Mouse (Mus musculus) embryonic facial prominence, embryonic 12.5 days (tissue): ENCODE results near the gene Hfe. TPM values are rescaled to one million over a fixed set of nuclear protein-coding genes. Genes with fewer than 3 reads are reported as not detected.
"Not testable (repeated sequence)": the region's sequence is repeated elsewhere in the genome, so short reads cannot be mapped to it uniquely, and the experiment has no call there.

Experiments
- ATAC-seq: fragments of 200-750 bp; cut with Nextera tagmentation; 2 replicates; pipeline ENCODE4 v1.8.0; 2017; ENCODE audit not compliant: insufficient number of reproducible peaks, insufficient read depth, low FRiP score, low TSS enrichment
- H3K27ac ChIP-seq: fragments of 300-500 bp; sonication (generic); 2 replicates; pipeline ENCODE4 v1.5.1; 2016; ENCODE audit warnings: mild to moderate bottlenecking
- H3K27me3 ChIP-seq: fragments of 300-500 bp; sonication (generic); 2 replicates; pipeline ENCODE4 v1.6.1; 2016; ENCODE audit warnings: mild to moderate bottlenecking, moderate library complexity
- H3K36me3 ChIP-seq: fragments of 300-500 bp; sonication (generic); 2 replicates; pipeline ENCODE4 v1.6.1; 2016; ENCODE audit warnings: mild to moderate bottlenecking
- H3K4me1 ChIP-seq: fragments of 300-500 bp; sonication (generic); 2 replicates; pipeline ENCODE4 v1.6.1; 2016
- H3K4me2 ChIP-seq: fragments of 300-500 bp; sonication (generic); replicated peaks from 2 replicates; pipeline ENCODE4 v1.6.1; 2016; ENCODE audit warnings: mild to moderate bottlenecking, moderate library complexity
- H3K4me3 ChIP-seq: fragments of 300-500 bp; sonication (generic); 2 replicates; pipeline ENCODE4 v1.5.1; 2016; ENCODE audit warnings: mild to moderate bottlenecking
- H3K9ac ChIP-seq: fragments of 300-500 bp; sonication (generic); 2 replicates; pipeline ENCODE4 v1.6.1; 2016; ENCODE audit warnings: mild to moderate bottlenecking, moderate library complexity
- H3K9me3 ChIP-seq: fragments of 300-500 bp; sonication (generic); 2 replicates; pipeline ENCODE4 v1.6.1; 2016; ENCODE audit warnings: mild to moderate bottlenecking, moderate library complexity
- WGBS: fragments of 180-500 bp; shearing (Covaris S2); methylation state at CpG from one replicate; pipeline ENCODE4 v1.1.7; 2016; 5-methylcytosine and 5-hydroxymethylcytosine counted together
- polyA plus RNA-seq: library from polyadenylated mRNA; unstranded; fragments of >200 nt; fragmentation: Nextera tagmentation; extraction: Ambion mirVana; gene quantifications from 2 replicates; pipeline ENCODE4 v1.2.1, GENCODE M21; 2016

Gene Hfe
- polyA plus RNA-seq, 1 experiment from 2014 or later = 3.5 TPM

DNA sequence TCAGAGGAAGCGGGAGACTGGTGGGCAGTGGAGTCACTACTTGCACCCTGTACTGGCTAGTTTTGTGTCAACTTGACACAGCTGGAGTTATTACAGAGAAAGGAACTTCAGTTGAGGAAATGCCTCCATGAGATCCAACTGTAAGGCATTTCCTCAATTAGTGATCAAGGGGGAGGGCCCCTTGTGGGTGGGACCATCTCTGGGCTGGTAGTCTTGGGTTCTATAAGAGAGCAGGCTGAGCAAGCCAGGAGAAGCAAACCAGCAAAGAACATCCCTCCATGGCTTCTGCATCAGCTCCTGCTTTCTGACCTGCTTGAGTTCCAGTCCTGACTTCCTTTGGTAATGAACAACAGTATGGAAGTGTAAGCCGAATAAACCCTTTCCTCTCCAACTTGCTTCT is 7.9 kb downstream of the Hfe start:
- not testable (repeated sequence) for H3K27ac ChIP-seq, H3K4me1 ChIP-seq, H3K27me3 ChIP-seq, H3K9ac ChIP-seq, H3K4me3 ChIP-seq, H3K9me3 ChIP-seq, H3K36me3 ChIP-seq, ATAC-seq, H3K4me2 ChIP-seq
- 81% methylated on average over 2 of the region's 2 CpGs for WGBS

DNA sequence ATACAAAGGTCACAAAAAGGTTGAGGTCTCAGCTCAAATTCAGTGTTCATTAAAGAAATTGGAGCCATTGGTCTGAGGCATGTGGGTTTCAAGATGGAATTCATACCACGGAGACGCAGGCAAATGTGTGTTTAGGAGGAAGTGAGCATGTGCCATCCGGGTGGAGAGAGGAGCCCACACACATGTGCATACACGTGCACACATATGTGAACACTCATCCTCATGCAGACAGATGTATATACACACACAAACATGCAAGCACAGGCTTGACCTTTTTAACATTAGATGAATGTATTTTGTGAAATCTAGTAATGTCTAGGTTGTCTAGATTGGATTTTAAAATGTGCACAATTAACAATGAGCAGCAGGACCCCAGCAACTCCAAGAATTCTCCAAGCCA is 8.4 kb downstream of the Hfe start:
- WGBS = 67% methylated on average over 4 of the region's 4 CpGs
- no peak for ATAC-seq
- no peaks in the 10 kb centered on the region for H3K36me3 ChIP-seq
- H3K9me3 ChIP-seq = no peaks in the 10 kb centered on the region
- no peak overlapping the region for H3K27ac ChIP-seq
- no peak overlapping the region for H3K4me3 ChIP-seq
- peaks cover 7% of the 10 kb centered on the region; the same call in 1 of the 2 replicates for H3K4me1 ChIP-seq
- H3K4me2 ChIP-seq = no peak overlapping the region
- H3K9ac ChIP-seq = no peak overlapping the region
- H3K27me3 ChIP-seq = no peaks in the 10 kb centered on the region

DNA sequence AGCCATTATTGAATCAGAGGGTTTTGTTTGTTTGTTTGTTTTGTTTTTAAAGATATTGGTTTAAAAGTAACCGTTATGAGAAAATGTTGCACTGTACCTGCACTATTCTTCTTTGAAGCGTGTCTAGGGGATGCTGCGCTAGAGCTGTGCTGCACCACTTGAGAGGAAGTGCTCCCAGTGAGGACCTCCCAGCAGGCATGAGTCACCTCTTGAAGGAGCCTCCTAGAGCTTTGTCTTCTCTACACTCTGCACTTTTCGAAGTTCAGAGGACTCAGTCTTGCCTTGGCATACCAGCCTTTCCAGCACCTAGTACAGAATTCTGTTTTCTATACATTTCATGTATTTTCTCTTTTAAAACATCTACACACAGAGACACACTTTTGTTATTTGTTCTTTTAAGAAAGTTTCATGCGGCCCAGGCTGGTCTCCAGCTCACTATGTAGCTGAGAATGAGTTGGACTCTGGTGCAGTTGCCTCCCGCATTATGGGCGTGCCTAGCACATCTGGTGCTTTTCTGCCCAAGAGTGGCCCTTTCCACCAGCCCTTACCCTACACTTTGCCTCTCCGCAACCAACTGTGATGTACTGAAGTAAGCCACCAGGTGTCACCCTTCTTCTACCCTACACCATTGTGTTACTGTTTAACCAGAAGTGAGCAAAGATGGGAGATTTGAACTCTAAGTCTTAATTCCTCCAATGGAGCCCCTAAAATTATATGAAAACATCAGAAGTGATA is 9.7 kb downstream of the Hfe start:
- Histone ChIP-seq H3K27me3 (no peaks in the 10 kb centered on the region), H3K4me1 (peaks cover 7% of the 10 kb centered on the region; the same call in 1 of the 2 replicates), H3K4me3 (no peak overlapping the region), H3K36me3 (no peaks in the 10 kb centered on the region), H3K9me3 (no peaks in the 10 kb centered on the region), H3K27ac (no peak overlapping the region), H3K4me2 (no peak overlapping the region), H3K9ac (no peak overlapping the region)
- WGBS = 33% methylated on average over 8 of the region's 8 CpGs
- ATAC-seq = peak; percentile 52; the same call in 1 of the 2 replicates

DNA sequence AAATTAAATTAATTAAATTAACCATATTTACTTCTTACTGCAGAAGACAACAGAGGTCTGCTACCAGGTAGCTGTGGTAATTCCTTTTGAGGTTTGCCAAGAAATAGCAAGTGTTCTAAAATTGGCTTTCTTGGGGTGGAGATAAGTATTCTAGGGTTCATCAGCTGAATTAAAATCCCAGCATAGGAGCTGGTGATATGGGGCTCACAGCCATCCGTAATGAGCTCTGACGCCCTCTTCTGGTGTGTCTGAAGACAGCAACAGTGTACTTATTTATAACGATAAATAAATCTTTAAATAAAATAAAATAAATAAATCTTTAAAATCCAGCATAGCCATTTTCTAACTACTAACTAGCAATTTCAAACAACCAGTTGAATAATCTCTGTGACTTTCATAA is 10.9 kb downstream of the Hfe start:
- 70% methylated on average over 3 of the region's 3 CpGs for WGBS
- peaks cover 7% of the 10 kb centered on the region; the same call in 1 of the 2 replicates for H3K4me1 ChIP-seq
- no peak overlapping the region for H3K4me3 ChIP-seq
- no peak overlapping the region for H3K4me2 ChIP-seq
- no peak for ATAC-seq
- H3K9me3 ChIP-seq = no peaks in the 10 kb centered on the region
- H3K36me3 ChIP-seq = no peaks in the 10 kb centered on the region
- H3K27ac ChIP-seq = no peak overlapping the region
- no peaks in the 10 kb centered on the region for H3K27me3 ChIP-seq
- no peak overlapping the region for H3K9ac ChIP-seq

DNA sequence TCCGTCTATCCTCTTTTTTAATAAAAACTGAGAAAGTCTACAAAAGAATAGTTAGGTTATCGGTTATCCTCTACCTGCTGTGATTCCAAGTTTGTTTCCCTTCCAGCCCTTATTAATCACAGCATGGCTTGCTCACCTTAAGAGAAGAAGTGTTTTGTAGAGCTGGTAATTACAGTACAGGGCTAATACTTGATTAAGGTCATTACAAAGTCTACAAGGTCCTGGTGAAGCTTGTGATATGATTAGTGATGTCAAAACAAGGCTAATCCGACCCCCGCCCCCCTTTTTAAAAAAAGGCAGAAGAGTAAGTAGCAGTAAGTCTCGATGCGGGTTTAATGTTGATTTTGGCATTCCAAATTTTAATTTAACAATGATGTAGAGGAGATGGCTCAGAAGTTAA is 11.7 kb downstream of the Hfe start:
- Histone ChIP-seq H3K36me3 (no peaks in the 10 kb centered on the region), H3K9ac (no peak overlapping the region), H3K27me3 (no peaks in the 10 kb centered on the region), H3K4me1 (peaks cover 7% of the 10 kb centered on the region; the same call in 1 of the 2 replicates), H3K27ac (peak overlapping the region; percentile 90), H3K9me3 (no peaks in the 10 kb centered on the region), H3K4me3 (no peak overlapping the region), H3K4me2 (peak overlapping the region; percentile 32)
- WGBS = 51% methylated on average over 6 of the region's 6 CpGs
- ATAC-seq = no peak

DNA sequence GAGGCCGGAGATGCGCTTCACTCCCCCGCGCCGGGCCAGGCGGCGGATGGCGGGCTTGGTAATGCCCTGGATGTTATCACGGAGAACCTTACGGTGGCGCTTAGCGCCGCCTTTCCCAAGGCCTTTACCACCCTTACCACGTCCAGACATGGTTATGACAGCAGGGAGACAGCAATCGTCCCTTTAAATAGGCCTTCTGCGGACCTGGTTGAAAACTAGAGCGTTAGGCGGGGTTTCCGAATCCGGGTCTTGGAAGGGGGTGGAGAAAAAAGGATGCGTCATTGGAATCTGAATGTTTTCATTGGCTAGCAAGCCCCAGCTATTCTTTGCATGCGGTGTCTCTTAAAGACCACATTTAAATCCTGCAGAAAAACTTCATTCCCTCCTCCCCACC is 12.4 kb downstream of the Hfe start, which contains the start of gene Hist1h4c:
Gene Hist1h4c, minus strand, starts transcription at position 155 of the 394 bp plus-strand sequence.
- peak within 1 kb of the TSS; percentile 64 for H3K9ac ChIP-seq
- peak within 1 kb of the TSS; percentile 45 for H3K4me3 ChIP-seq
- no peaks in the 10 kb centered on the region for H3K36me3 ChIP-seq
- peaks cover 7% of the 10 kb centered on the region; the same call in 1 of the 2 replicates for H3K4me1 ChIP-seq
- WGBS = under 1% methylated on average over 22 of the region's 22 CpGs
- no peaks in the 10 kb centered on the region for H3K27me3 ChIP-seq
- peak; percentile 95 for ATAC-seq
- H3K4me2 ChIP-seq = peak within 1 kb of the TSS; percentile 67
- no peaks in the 10 kb centered on the region for H3K9me3 ChIP-seq
- peak within 1 kb of the TSS; percentile 92 for H3K27ac ChIP-seq

DNA sequence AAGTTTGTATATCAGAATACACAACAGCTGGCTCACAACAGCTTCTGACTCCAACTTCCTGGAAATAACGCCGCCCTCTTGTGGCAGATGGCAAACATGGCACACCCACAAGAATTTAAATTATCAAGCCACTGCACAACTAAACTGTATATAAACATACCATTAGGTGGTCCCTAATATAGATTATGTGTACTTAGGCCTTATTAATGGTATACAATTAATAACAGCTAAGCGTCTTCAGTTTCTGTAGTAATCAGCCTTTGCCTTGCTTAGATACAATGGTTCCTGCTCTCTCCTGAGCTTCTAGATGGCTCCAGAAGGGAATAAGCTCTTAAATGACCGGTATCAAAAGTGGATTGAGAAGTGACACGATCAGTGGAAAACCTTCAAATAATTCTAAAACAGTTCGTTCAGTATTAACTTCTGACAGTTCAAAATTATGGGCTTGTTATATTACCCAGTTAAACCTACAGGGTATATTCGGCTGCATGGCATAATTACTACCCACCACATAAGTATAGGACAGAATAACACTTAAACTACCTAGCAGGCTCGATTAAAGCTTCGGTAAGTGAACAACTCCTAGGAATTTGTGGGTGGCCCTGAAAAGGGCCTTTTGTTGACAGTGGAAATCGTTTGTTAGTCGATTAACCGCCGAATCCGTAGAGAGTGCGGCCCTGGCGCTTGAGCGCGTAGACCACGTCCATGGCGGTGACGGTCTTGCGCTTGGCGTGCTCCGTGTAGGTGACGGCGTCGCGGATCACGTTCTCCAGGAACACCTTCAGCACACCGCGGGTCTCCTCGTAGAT is 13.0 kb downstream of the Hfe start:
- H3K27me3 ChIP-seq = no peaks in the 10 kb centered on the region
- H3K9ac ChIP-seq = peak overlapping the region; percentile 64
- peak overlapping the region; percentile 92 for H3K27ac ChIP-seq
- peak; percentile 3; the same call in 1 of the 2 replicates for ATAC-seq
- no peaks in the 10 kb centered on the region for H3K36me3 ChIP-seq
- no peaks in the 10 kb centered on the region for H3K9me3 ChIP-seq
- 2% methylated on average over 32 of the region's 32 CpGs for WGBS
- H3K4me2 ChIP-seq = peak overlapping the region; percentile 67
- H3K4me3 ChIP-seq = peak overlapping the region; percentile 45
- H3K4me1 ChIP-seq = peaks cover 7% of the 10 kb centered on the region; the same call in 1 of the 2 replicates

DNA sequence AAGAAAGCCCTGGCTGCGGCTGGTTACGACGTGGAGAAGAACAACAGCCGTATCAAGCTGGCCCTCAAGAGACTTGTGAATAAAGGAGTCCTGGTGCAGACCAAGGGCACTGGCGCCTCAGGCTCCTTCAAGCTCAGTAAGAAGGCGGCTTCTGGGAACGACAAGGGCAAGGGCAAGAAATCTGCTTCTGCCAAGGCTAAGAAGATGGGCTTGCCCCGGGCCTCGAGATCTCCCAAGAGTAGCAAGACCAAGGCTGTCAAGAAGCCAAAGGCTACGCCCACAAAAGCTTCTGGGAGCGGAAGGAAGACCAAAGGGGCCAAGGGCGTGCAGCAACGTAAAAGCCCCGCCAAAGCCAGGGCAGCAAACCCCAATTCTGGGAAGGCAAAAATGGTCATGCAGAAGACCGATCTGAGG is 14.6 kb downstream of the Hfe start:
- Histone ChIP-seq H3K27me3 (no peaks in the 10 kb centered on the region), H3K9me3 (no peaks in the 10 kb centered on the region), H3K4me1 (peaks cover 7% of the 10 kb centered on the region; the same call in 1 of the 2 replicates), H3K4me2 (no peak overlapping the region), H3K27ac (peak overlapping the region; percentile 47), H3K36me3 (no peaks in the 10 kb centered on the region), H3K4me3 (no peak overlapping the region), H3K9ac (no peak overlapping the region)
- ATAC-seq = no peak
- WGBS = 64% methylated on average over 15 of the region's 15 CpGs

DNA sequence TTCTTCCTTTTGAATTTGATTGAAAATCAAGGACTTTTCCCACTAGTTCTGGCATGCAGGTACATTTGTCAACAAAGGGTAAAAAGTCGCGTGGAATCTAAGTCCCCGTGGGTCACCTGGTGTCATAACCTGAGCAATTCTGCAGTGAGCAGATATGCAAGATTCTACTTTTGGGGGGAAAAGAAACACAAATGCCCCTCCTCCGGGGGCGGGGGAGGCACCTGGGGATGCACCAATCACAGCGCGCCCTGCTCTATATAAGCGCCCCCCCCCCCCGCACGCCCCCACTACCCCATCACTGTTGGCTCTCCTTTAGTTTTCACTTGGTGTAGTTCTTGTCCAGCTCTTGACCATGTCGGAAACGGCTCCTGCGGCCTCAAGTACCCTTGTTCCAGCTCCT is 15.1 kb downstream of the Hfe start, which contains the start of gene Hist1h1t:
Gene Hist1h1t, plus strand, starts transcription at position 301 of the 400 bp plus-strand sequence.
- Histone ChIP-seq H3K27ac (peak within 1 kb of the TSS; percentile 47), H3K9ac (no peak within 1 kb of the TSS), H3K4me2 (no peak within 1 kb of the TSS), H3K4me1 (peaks cover 7% of the 10 kb centered on the region; the same call in 1 of the 2 replicates), H3K27me3 (no peaks in the 10 kb centered on the region), H3K4me3 (no peak within 1 kb of the TSS), H3K36me3 (no peaks in the 10 kb centered on the region), H3K9me3 (no peaks in the 10 kb centered on the region)
- no peak for ATAC-seq
- 48% methylated on average over 12 of the region's 13 CpGs for WGBS

DNA sequence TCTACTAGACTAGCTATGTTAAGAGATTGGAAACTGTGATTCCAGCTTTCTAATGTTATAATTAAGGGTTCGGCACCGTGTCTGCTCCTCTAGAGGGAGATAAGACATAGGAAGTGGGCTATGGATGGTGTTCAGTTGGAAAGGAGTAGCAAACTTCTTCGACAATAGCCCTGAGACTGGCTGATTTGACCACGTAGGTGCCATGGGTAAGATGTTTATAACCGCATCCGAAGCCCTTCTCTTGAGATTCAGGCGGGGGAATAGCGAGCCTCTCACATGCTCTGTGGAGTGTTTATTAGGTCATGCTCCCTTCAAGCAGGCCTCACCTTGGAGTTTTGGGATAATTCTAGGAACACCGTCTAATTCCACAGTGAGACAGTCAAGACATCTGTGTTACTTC is 15.7 kb downstream of the Hfe start:
- no peaks in the 10 kb centered on the region for H3K27me3 ChIP-seq
- H3K36me3 ChIP-seq = no peaks in the 10 kb centered on the region
- H3K9ac ChIP-seq = no peak overlapping the region
- no peak overlapping the region for H3K27ac ChIP-seq
- H3K4me1 ChIP-seq = peaks cover 7% of the 10 kb centered on the region; the same call in 1 of the 2 replicates
- H3K4me3 ChIP-seq = no peak overlapping the region
- H3K9me3 ChIP-seq = no peaks in the 10 kb centered on the region
- no peak overlapping the region for H3K4me2 ChIP-seq
- 93% methylated on average over 9 of the region's 9 CpGs for WGBS
- no peak for ATAC-seq

DNA sequence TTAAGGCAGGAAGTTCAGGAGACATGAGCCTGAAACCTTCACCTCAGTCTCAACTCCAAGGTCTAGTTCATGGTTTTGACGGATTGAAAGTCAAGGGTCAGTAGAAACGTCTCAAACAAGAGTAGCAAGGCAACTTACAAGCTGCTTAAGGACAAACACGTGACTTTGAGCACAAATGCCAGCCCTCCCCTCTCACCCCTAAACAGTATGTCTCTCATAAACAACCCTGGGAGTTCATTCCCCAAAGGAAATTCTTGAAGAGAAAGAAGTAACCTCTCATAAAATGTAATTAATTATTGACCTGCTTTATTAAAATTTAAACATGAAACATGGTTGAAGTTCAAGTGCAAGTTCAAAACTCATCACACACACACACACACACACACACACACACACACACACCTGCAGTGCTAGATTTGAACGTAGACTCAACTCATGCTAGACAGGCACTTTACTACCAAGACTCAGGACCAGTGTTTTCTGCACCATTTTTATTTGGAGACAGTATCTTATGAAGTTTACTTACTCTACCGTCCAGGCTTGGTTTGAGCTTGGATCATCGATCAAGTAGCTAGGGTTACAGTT is 16.7 kb downstream of the Hfe start:
- Histone ChIP-seq H3K4me3 (no peak overlapping the region), H3K27me3 (no peaks in the 10 kb centered on the region), H3K9ac (no peak overlapping the region), H3K4me1 (peaks cover 3% of the 10 kb centered on the region; the same call in 1 of the 2 replicates), H3K9me3 (no peaks in the 10 kb centered on the region), H3K4me2 (no peak overlapping the region), H3K36me3 (no peaks in the 10 kb centered on the region), H3K27ac (no peak overlapping the region)
- ATAC-seq = no peak
- WGBS = 78% methylated on average over 6 of the region's 6 CpGs
